Mouse (Mus musculus) left cerebral cortex, adult 9 months (tissue): Measurements from ENCODE around the gene Olfr1279.

ENCODE experiments used
- DNase-seq, 2 experiments: peaks; one replicate each; pipeline ENCODE4 v3.0.0; 2022; ENCODE audit warnings: low spot score in 2 of 2

Olfr1279 gene

GRCm38 (mm10) chr2:111300374-111300773 is at the start of gene Olfr1279:
Gene Olfr1279 (plus strand): TSS chr2:111300635.
- DNase-seq, result peak in 1 of 2 experiments; percentile 4

- DNase-seq, result no peak
Observed at GRCm38 (mm10) chr2:111254216-111254615, 46.2 kb upstream of the Olfr1279 start, which contains the start of gene Olfr1276. Gene Olfr1276 (plus strand): TSS chr2:111254516.

DNA sequence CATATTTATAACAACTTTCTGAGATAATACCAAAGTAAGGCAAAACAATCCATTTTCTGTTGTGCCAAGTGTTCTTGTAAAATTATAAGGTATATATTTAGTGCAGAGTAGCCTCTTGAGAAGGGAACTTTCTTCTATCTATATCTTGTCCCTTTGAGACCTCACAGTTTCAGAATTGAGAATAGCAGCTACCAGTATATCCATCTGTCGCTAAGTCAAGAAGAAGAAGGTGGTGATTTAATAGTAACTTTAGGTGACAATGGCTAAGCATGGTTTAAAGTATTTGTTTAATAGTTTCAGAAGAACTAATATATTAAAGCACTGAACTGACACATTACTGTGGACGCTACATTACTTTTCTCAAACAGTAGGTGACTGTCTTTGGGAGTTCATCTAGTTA is 26.4 kb upstream of the Olfr1279 start, which contains the start of gene Olfr1277:
TSS of gene Olfr1277 (minus strand) at position 101 of the 400 bp plus-strand sequence.
- no peak for DNase-seq

GRCm38 (mm10) chr2:111289836-111290235 is 10.6 kb upstream of the Olfr1279 start, which contains the start of gene Olfr1278:
Gene Olfr1278 (plus strand): TSS chr2:111290136.
- DNase-seq, result no peak

DNA sequence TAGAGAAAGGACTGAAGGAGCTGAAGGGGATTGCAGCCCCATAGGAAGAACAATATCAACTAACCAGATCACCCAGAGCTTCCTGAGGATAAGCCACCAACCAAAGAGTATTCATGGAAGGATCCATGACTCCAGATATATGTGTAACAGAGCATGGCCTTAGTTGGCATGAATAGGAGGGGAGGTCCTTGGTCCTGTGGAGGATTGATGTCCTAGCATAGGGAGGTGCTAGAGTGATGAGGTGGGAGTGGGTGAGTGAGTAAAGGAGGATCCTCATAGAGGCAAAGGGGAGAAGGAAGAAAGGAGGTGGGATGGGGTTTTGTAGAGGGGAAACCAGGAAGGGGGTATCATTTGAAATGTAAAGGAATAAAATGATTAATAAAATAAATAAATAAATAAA is 1.9 kb upstream of the Olfr1279 start:
- no peak for DNase-seq

DNA sequence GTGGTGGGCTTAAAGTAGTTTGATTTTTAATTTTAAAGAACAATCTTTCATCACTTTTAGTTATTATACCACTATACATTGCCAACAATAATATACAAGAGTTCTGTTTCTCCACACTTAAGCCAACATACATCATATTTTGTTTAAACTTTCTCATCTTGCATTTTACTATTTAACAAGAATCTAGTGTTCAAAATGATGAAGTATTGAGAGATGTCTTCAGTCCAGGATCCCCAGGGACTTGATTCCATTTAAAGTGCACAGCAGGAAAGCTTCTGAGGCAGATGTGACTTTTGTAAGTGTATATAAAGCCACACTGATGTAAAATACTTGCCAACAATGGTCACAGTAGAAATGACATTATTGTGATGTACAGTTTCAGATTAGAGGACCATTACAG is 13.3 kb downstream of the Olfr1279 start, which contains the start of gene Olfr1280:
TSS of gene Olfr1280 (plus strand) at position 301 of the 400 bp plus-strand sequence.
- no peak for DNase-seq

DNA sequence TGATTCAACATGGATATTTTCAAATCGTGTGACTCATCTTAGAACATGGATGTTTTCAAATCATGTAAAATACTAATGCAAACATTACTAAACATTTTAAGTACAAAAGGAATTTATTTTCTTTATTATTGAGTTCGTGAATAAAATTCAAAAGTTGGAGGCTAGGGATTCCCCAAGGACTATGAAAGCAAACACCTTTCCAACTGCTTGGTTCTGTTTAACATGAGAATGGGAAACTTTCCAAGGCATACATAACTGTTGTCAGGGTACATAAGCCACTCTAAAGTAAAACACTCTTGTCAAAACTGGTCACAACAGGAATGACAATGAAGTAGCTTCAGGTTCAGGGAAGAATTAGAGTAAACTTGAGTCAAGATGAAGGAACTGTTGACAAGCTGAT is 25.8 kb downstream of the Olfr1279 start, which contains the start of gene Olfr1281:
TSS of gene Olfr1281 (plus strand) at position 301 of the 400 bp plus-strand sequence.
- DNase-seq, result no peak

- peak in 1 of 2 experiments; percentile 1 for DNase-seq
Observed at GRCm38 (mm10) chr2:111333721-111334120, 33.3 kb downstream of the Olfr1279 start.

GRCm38 (mm10) chr2:111335976-111336375 is 35.5 kb downstream of the Olfr1279 start, which contains the start of gene Olfr1282:
Gene Olfr1282 (minus strand): TSS chr2:111336076.
- no peak for DNase-seq
